Mouse (Mus musculus) hindbrain, embryonic 14.5 days (tissue): ENCODE measurements around the gene Pdcd1lg2. TPM values are rescaled to one million over a fixed set of nuclear protein-coding genes. Genes with fewer than 3 reads are reported as not detected.

Source experiments
- ATAC-seq: fragments of 200-750 bp; cut with Nextera tagmentation; 2 replicates; pipeline ENCODE4 v1.8.0; 2017; ENCODE audit warnings: moderate number of reproducible peaks, mild to moderate bottlenecking, moderate TSS enrichment, moderate library complexity; ENCODE audit not compliant: low FRiP score
- DNase-seq: peaks from one replicate; pipeline ENCODE4 v3.0.0-alpha.2; 2015; ENCODE audit warnings: low spot score
- H3K27ac ChIP-seq: fragments of 300-500 bp; sonication (generic); 2 replicates; pipeline ENCODE4 v1.5.1; 2014; ENCODE audit warnings: mild to moderate bottlenecking, moderate library complexity
- H3K27me3 ChIP-seq: fragments of 300-500 bp; sonication (generic); 2 replicates; pipeline ENCODE4 v1.6.1; 2014; ENCODE audit warnings: mild to moderate bottlenecking, low read length, mixed read lengths; ENCODE audit not compliant: control insufficient read depth, insufficient read depth
- H3K36me3 ChIP-seq: fragments of 300-500 bp; sonication (generic); replicated peaks from 2 replicates; pipeline ENCODE4 v1.6.1; 2014; ENCODE audit not compliant: control insufficient read depth, insufficient read depth
- H3K4me1 ChIP-seq: fragments of 300-500 bp; sonication (generic); replicated peaks from 2 replicates; pipeline ENCODE4 v1.6.1; 2014; ENCODE audit warnings: antibody characterized with exemption, low read length, mixed read lengths; ENCODE audit not compliant: control insufficient read depth, insufficient read depth
- H3K4me2 ChIP-seq: fragments of 300-500 bp; sonication (generic); replicated peaks from 2 replicates; pipeline ENCODE4 v1.6.1; 2014; ENCODE audit warnings: mild to moderate bottlenecking, moderate library complexity
- H3K4me3 ChIP-seq: fragments of 300-500 bp; sonication (generic); replicated peaks from 2 replicates; pipeline ENCODE4 v1.5.1; 2014; ENCODE audit warnings: mild to moderate bottlenecking, low read length
- H3K9ac ChIP-seq: fragments of 300-500 bp; sonication (generic); 2 replicates; pipeline ENCODE4 v1.6.1; 2014
- H3K9me3 ChIP-seq: fragments of 300-500 bp; sonication (generic); 2 replicates; pipeline ENCODE4 v1.6.1; 2016; ENCODE audit warnings: low read length; ENCODE audit not compliant: control insufficient read depth
- WGBS: fragments of 180-500 bp; shearing (Covaris S2); extraction: QIAGEN DNeasy Blood & Tissue Kit; methylation state at CpG from one replicate; pipeline ENCODE4 v1.1.7; 2014; 5-methylcytosine and 5-hydroxymethylcytosine counted together
- polyA plus RNA-seq: library from polyadenylated mRNA; unstranded; fragments of >200 nt; fragmentation: Nextera tagmentation; extraction: Ambion mirVana; gene quantifications from 2 replicates; pipeline ENCODE4 v1.2.1, GENCODE M21; 2014

Gene Pdcd1lg2
- polyA plus RNA-seq, 1 experiment from 2014 or later: 0.15 TPM

- no peak overlapping the region for H3K4me2 ChIP-seq
- no peak overlapping the region for H3K4me3 ChIP-seq
- H3K4me1 ChIP-seq: no peaks in the 10 kb centered on the region
- no peak overlapping the region for H3K27ac ChIP-seq
- H3K27me3 ChIP-seq: no peaks in the 10 kb centered on the region
- no peak for DNase-seq
- no peaks in the 10 kb centered on the region for H3K36me3 ChIP-seq
- ATAC-seq: no peak
- no peak overlapping the region for H3K9ac ChIP-seq
- 91% methylated on average over 7 of the region's 7 CpGs for WGBS
- no peaks in the 10 kb centered on the region for H3K9me3 ChIP-seq
Measured at GRCm38 (mm10) chr19:29422796-29423195, 12.1 kb downstream of the Pdcd1lg2 start.

- ATAC-seq: no peak
- Histone ChIP-seq H3K9ac (no peak overlapping the region), H3K27ac (no peak overlapping the region), H3K4me3 (no peak overlapping the region), H3K27me3 (no peaks in the 10 kb centered on the region), H3K4me2 (no peak overlapping the region), H3K36me3 (no peaks in the 10 kb centered on the region), H3K4me1 (no peaks in the 10 kb centered on the region), H3K9me3 (no peaks in the 10 kb centered on the region)
- 89% methylated on average over 3 of the region's 3 CpGs for WGBS
- DNase-seq: no peak
Measured at GRCm38 (mm10) chr19:29430516-29430915, 19.8 kb downstream of the Pdcd1lg2 start.

GRCm38 (mm10) chr19:29430953-29431352 lies 20.2 kb downstream of the Pdcd1lg2 start:
- Histone ChIP-seq H3K9ac (no peak overlapping the region), H3K27me3 (no peaks in the 10 kb centered on the region), H3K27ac (no peak overlapping the region), H3K4me2 (no peak overlapping the region), H3K4me3 (no peak overlapping the region), H3K36me3 (no peaks in the 10 kb centered on the region), H3K4me1 (no peaks in the 10 kb centered on the region), H3K9me3 (no peaks in the 10 kb centered on the region)
- ATAC-seq (no peak), DNase-seq (no peak)
- WGBS: 87% methylated on average over 3 of the region's 3 CpGs

- Histone ChIP-seq H3K4me2 (no peak overlapping the region), H3K27me3 (no peaks in the 10 kb centered on the region), H3K4me1 (no peaks in the 10 kb centered on the region), H3K27ac (no peak overlapping the region), H3K36me3 (no peaks in the 10 kb centered on the region), H3K9me3 (no peaks in the 10 kb centered on the region), H3K9ac (no peak overlapping the region), H3K4me3 (no peak overlapping the region)
- WGBS: 75% methylated on average over 18 of the region's 18 CpGs
- DNase-seq: no peak
- no peak for ATAC-seq
Measured at GRCm38 (mm10) chr19:29436793-29437479, 26.2 kb downstream of the Pdcd1lg2 start.

- H3K4me1 ChIP-seq: no peaks in the 10 kb centered on the region
- no peaks in the 10 kb centered on the region for H3K36me3 ChIP-seq
- no peak overlapping the region for H3K27ac ChIP-seq
- 93% methylated on average over 1 of the region's 1 CpGs for WGBS
- H3K9ac ChIP-seq: no peak overlapping the region
- DNase-seq: no peak
- H3K4me3 ChIP-seq: no peak overlapping the region
- no peak for ATAC-seq
- no peaks in the 10 kb centered on the region for H3K9me3 ChIP-seq
- no peak overlapping the region for H3K4me2 ChIP-seq
- no peaks in the 10 kb centered on the region for H3K27me3 ChIP-seq
Measured at GRCm38 (mm10) chr19:29437849-29438248, 27.1 kb downstream of the Pdcd1lg2 start.

GRCm38 (mm10) chr19:29439242-29439641 lies 28.5 kb downstream of the Pdcd1lg2 start:
- 92% methylated on average over 3 of the region's 3 CpGs for WGBS

GRCm38 (mm10) chr19:29442492-29442891 lies 31.8 kb downstream of the Pdcd1lg2 start:
- Histone ChIP-seq H3K4me3 (no peak overlapping the region), H3K4me2 (no peak overlapping the region), H3K36me3 (no peaks in the 10 kb centered on the region), H3K9me3 (no peaks in the 10 kb centered on the region), H3K27ac (no peak overlapping the region), H3K27me3 (no peaks in the 10 kb centered on the region), H3K9ac (no peak overlapping the region), H3K4me1 (no peaks in the 10 kb centered on the region)
- no peak for ATAC-seq
- WGBS: 83% methylated on average over 2 of the region's 2 CpGs
- no peak for DNase-seq

More at GRCm38 (mm10) chr19:29439242-29439641, 28.5 kb downstream of the Pdcd1lg2 start:
- no peak overlapping the region for H3K4me2 ChIP-seq
- ATAC-seq: no peak
- DNase-seq: no peak
- no peaks in the 10 kb centered on the region for H3K9me3 ChIP-seq
- no peak overlapping the region for H3K27ac ChIP-seq
- no peaks in the 10 kb centered on the region for H3K27me3 ChIP-seq
- no peak overlapping the region for H3K9ac ChIP-seq
- H3K4me1 ChIP-seq: no peaks in the 10 kb centered on the region
- no peaks in the 10 kb centered on the region for H3K36me3 ChIP-seq
- no peak overlapping the region for H3K4me3 ChIP-seq

- DNase-seq (no peak), ATAC-seq (no peak)
- 85% methylated on average over 3 of the region's 3 CpGs for WGBS
- Histone ChIP-seq H3K9me3 (no peaks in the 10 kb centered on the region), H3K36me3 (no peaks in the 10 kb centered on the region), H3K4me2 (no peak overlapping the region), H3K4me3 (no peak overlapping the region), H3K9ac (no peak overlapping the region), H3K4me1 (no peaks in the 10 kb centered on the region), H3K27ac (no peak overlapping the region), H3K27me3 (no peaks in the 10 kb centered on the region)
Measured at GRCm38 (mm10) chr19:29444364-29444763, 33.6 kb downstream of the Pdcd1lg2 start.

- no peaks in the 10 kb centered on the region for H3K4me1 ChIP-seq
- H3K36me3 ChIP-seq: no peaks in the 10 kb centered on the region
- no peak overlapping the region for H3K9ac ChIP-seq
- ATAC-seq (no peak), DNase-seq (no peak)
- no peaks in the 10 kb centered on the region for H3K9me3 ChIP-seq
- H3K27ac ChIP-seq: no peak overlapping the region
- no peaks in the 10 kb centered on the region for H3K27me3 ChIP-seq
- WGBS: 80% methylated on average over 1 of the region's 1 CpGs
- H3K4me3 ChIP-seq: no peak overlapping the region
- H3K4me2 ChIP-seq: no peak overlapping the region
Measured at GRCm38 (mm10) chr19:29448373-29448772, 37.7 kb downstream of the Pdcd1lg2 start.

GRCm38 (mm10) chr19:29450376-29450775 lies 39.7 kb downstream of the Pdcd1lg2 start:
- Histone ChIP-seq H3K4me2 (no peak overlapping the region), H3K9me3 (no peaks in the 10 kb centered on the region), H3K4me3 (no peak overlapping the region), H3K27me3 (no peaks in the 10 kb centered on the region), H3K36me3 (no peaks in the 10 kb centered on the region), H3K4me1 (no peaks in the 10 kb centered on the region), H3K27ac (no peak overlapping the region), H3K9ac (no peak overlapping the region)
- ATAC-seq (no peak), DNase-seq (no peak)
- 87% methylated on average over 8 of the region's 8 CpGs for WGBS
